Mouse (Mus musculus): Measurements from ENCODE around the gene Lmntd1.
A peak's percentile ranks its signal among the peaks of the same experiment; 100 is the strongest.

The Lmntd1 gene

GRCm38 (mm10) chr6:145557059-145557992, 56.8 kb downstream of the Lmntd1 start:
- DNase-seq, result no peak

- DNase-seq, result no peak
These were observed 60.9 kb downstream of the Lmntd1 start for GRCm38 (mm10) chr6:145553226-145553625.

- no peak for DNase-seq
These were observed 61.3 kb downstream of the Lmntd1 start for GRCm38 (mm10) chr6:145552817-145553216.

GRCm38 (mm10) chr6:145550993-145551392, 63.1 kb downstream of the Lmntd1 start:
- no peak for DNase-seq

- DNase-seq, result no peak
These were observed 68.0 kb downstream of the Lmntd1 start for GRCm38 (mm10) chr6:145545927-145546641.

GRCm38 (mm10) chr6:145544838-145545237, 69.3 kb downstream of the Lmntd1 start:
- peak in 1 of 2 experiments; percentile 6 for DNase-seq

- no peak for DNase-seq
These were observed 69.8 kb downstream of the Lmntd1 start for GRCm38 (mm10) chr6:145544304-145544703.

DNA sequence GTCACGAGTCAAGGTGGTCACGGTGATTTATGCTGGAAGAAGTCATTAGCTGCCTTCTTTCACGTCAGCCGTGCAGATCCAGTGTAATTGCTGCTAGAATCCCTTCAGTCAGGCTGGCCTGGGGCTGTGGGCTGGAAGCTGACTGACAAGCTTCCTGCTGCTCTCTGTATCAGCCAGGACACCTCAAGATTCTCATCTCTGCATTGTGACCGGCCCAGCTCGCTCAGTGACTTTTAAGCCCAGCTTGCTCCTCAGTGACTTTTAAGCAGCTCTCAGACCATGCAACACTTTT, 74.6 kb downstream of the Lmntd1 start:
- no peak for DNase-seq

GRCm38 (mm10) chr6:145538787-145539567, 75.1 kb downstream of the Lmntd1 start:
- DNase-seq, result no peak

GRCm38 (mm10) chr6:145530464-145530863, 83.7 kb downstream of the Lmntd1 start:
- DNase-seq, result no peak

DNA sequence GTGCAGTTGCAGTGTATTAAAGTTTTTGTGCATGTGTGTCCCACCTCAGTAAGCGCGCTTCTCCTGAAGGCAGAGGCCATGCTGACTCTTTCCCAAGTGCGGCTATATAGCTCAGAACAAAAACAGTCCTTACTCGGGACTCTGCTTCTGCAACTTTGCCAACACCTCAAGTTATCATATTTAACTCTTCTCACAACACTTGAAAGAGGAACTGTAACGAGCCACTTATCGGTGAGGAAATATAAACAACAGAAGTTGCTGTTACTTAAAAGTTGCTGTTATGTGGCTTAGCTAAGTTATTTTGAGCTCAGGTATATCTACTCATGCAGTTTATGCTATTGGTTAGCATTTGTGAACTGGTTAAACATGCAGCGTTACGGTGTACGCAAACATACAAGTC, 90.8 kb downstream of the Lmntd1 start:
- DNase-seq, result no peak

DNA sequence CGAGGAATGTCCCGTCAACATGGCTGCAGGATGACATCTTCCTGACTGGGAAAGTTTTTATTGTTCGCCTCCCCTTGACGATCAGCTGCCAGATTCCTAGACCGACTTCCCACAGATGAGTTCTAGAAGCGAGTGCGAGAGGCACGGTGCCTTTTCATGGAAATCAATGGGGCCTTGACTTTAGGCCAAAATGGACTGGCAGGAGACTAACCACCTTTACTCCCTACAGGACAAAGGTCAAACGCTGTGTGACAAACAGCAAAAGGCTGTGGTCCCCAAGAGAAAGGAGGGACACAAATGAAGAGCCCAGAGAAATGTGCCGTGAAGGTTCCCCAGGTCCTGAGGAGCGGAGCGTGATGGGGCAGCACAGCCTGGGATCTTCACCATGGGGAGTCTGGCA, 91.5 kb downstream of the Lmntd1 start:
- no peak for DNase-seq

GRCm38 (mm10) chr6:145517002-145517401, 97.1 kb downstream of the Lmntd1 start:
- DNase-seq, result no peak

DNA sequence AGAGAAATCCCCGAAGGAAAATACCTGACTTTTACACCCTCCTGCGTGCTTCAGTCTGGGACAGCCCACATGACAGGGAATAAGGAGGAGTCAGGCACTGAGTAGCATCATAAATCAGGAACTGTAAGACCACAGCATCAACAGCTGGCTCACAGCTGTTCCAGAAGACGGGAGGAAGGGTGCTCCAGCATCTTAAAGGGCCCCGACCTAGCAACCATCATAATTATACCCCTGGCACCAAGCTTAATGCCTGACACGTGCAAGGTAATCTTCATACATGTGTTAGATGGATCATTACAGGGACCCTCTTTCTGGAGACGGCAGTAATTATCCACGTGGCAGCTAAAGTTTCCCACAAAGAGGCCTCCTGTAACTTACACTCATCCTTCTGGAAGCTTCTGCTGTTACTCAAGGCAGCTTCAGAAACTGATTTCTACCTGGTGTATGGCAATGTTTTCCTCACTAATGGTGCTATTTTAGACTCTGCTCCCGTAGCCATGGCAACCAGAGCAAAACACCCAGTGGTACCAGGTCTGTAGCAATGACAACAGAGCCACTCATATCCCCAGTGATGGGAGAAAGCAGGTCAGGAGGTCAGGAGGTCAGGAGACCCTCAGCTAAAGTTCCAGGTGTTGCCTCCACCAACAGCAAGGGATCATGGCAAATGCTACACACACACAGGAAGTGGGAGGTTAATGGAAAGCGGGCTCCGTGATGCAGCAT, 98.1 kb downstream of the Lmntd1 start:
- no peak for DNase-seq

DNA sequence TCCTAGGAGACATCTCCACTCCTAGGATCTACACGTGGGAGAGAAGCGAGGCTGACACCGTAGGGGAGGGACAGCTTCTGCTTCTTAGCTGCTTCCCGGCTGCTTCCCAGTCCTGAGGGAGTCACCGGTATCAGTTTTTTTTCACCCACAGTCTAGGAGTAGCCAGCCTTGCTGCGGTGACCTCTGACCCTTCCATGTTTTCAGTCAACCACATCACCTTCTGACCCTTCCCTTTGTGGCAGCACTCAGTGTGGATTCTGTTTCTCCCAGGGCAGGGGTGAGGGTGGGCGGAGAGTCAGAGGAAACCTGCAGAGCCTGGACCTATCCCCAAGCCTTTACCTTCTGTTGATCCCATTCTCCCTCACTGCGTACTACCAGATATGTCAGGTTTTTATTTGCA, 102.9 kb downstream of the Lmntd1 start:
- no peak for DNase-seq

- no peak for DNase-seq
These were observed 105.3 kb downstream of the Lmntd1 start for GRCm38 (mm10) chr6:145508828-145509227.

DNA sequence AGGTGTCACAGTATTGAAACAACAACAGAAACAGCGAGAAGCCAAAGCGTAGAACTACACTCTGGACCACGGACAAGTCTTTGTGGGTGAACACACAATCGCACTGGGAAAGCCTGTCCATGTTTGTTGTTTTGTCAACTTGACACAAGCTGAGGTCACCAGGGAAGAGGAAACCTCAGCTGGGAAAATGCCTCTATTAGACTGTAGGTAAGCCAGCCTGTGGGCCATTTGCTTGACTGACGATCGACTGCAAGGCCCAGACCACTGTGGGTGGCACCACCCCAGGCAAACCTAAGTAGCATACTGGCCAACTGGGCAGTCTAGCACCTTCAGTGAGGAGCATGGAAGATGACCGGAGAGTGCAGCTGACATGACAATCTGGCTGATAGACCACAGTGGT, 112.4 kb downstream of the Lmntd1 start:
- DNase-seq, result no peak

GRCm38 (mm10) chr6:145499574-145500546, 114.3 kb downstream of the Lmntd1 start:
- no peak for DNase-seq

DNA sequence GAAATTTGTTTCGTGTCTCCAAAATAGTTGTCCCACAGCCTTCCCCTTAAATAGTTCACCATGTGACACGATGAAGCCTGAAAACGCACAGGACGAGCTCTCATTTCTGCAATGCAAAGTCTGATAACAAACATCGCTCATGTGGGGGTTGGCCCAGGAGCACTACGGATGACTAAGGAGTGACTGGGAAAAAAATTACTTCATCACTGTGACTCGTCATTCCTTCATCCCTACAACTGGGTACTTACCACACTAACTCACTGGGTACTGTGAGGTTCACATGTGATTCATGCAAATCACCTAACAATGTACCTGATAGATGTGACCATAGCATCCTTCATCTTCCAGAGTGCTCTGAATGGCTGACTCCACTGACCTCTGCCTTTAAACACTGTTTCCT, 118.4 kb downstream of the Lmntd1 start:
- DNase-seq, result no peak

GRCm38 (mm10) chr6:145488251-145488650, 125.9 kb downstream of the Lmntd1 start:
- no peak for DNase-seq

- DNase-seq, result no peak
These were observed 128.0 kb downstream of the Lmntd1 start for GRCm38 (mm10) chr6:145485986-145486605.

All from spleen, adult 18-20 months (tissue).